Mouse (Mus musculus): ENCODE measurements at regions not wholly inside any gene's neighbourhood (a gene's known extent, or its start where the extent isn't known, plus 50 kb on each side); places are given as distances from the start of the nearest gene placed in this dataset.

GRCm38 (mm10) chr3:52414017-52414416, 145.9 kb downstream of the Foxo1 start:
- H3K9ac ChIP-seq, result no peak overlapping the region
- H3K4me1 ChIP-seq, result peaks cover 52% of the 10 kb centered on the region
- peak overlapping the region; percentile 19; the same call in 1 of the 2 replicates for H3K4me2 ChIP-seq (replicated peaks)
- WGBS, result 13% methylated on average over 6 of the region's 6 CpGs
- H3K9me3 ChIP-seq, result no peaks in the 10 kb centered on the region
- H3K36me3 ChIP-seq, result no peaks in the 10 kb centered on the region
- ATAC-seq (ENCODE audit: low FRiP score, low read depth), result peak; percentile 57
- peaks cover 8% of the 10 kb centered on the region; the same call in 1 of the 2 replicates for H3K27me3 ChIP-seq
- H3K27ac ChIP-seq, result no peak overlapping the region
- no peak overlapping the region for H3K4me3 ChIP-seq

- 17% methylated on average over 10 of the region's 10 CpGs for WGBS
- H3K27ac ChIP-seq, result peak overlapping the region; percentile 52; the same call in 1 of the 2 replicates
- H3K27me3 ChIP-seq, result peaks cover 10% of the 10 kb centered on the region; the same call in 1 of the 2 replicates
- ATAC-seq (ENCODE audit: low FRiP score, low read depth), result no peak
- no peak overlapping the region for H3K9ac ChIP-seq
- H3K4me3 ChIP-seq, result no peak overlapping the region
- H3K36me3 ChIP-seq, result no peaks in the 10 kb centered on the region
- H3K4me1 ChIP-seq, result peaks cover 52% of the 10 kb centered on the region
- H3K4me2 ChIP-seq (replicated peaks), result peak overlapping the region; percentile 21
- H3K9me3 ChIP-seq, result no peaks in the 10 kb centered on the region
These were observed 145.1 kb downstream of the Foxo1 start for GRCm38 (mm10) chr3:52413187-52413746.

- no peaks in the 10 kb centered on the region for H3K36me3 ChIP-seq
- no peaks in the 10 kb centered on the region for H3K9me3 ChIP-seq
- H3K4me2 ChIP-seq (replicated peaks), result no peak overlapping the region
- no peak for ATAC-seq (ENCODE audit: low FRiP score, low read depth)
- WGBS, result 77% methylated on average over 5 of the region's 5 CpGs
- H3K4me1 ChIP-seq, result peaks cover 44% of the 10 kb centered on the region
- no peak overlapping the region for H3K27ac ChIP-seq
- H3K9ac ChIP-seq, result no peak overlapping the region
- no peak overlapping the region for H3K4me3 ChIP-seq
- 0 out of 2 replicates have a peak, but pooled peaks cover 5% of the 10 kb centered on the region for H3K27me3 ChIP-seq
These were observed 143.2 kb downstream of the Foxo1 start for GRCm38 (mm10) chr3:52411356-52411755.

- Histone ChIP-seq H3K4me1 (peaks cover 31% of the 10 kb centered on the region), H3K4me2 (replicated peaks) (no peak overlapping the region), H3K9ac (no peak overlapping the region), H3K4me3 (no peak overlapping the region), H3K9me3 (no peaks in the 10 kb centered on the region), H3K36me3 (no peaks in the 10 kb centered on the region), H3K27ac (no peak overlapping the region), H3K27me3 (0 out of 2 replicates have a peak, but pooled peaks cover 5% of the 10 kb centered on the region)
- no peak for ATAC-seq (ENCODE audit: low FRiP score, low read depth)
- WGBS, result 51% methylated on average over 7 of the region's 7 CpGs
These were observed 141.3 kb downstream of the Foxo1 start for GRCm38 (mm10) chr3:52409465-52409864.

DNA sequence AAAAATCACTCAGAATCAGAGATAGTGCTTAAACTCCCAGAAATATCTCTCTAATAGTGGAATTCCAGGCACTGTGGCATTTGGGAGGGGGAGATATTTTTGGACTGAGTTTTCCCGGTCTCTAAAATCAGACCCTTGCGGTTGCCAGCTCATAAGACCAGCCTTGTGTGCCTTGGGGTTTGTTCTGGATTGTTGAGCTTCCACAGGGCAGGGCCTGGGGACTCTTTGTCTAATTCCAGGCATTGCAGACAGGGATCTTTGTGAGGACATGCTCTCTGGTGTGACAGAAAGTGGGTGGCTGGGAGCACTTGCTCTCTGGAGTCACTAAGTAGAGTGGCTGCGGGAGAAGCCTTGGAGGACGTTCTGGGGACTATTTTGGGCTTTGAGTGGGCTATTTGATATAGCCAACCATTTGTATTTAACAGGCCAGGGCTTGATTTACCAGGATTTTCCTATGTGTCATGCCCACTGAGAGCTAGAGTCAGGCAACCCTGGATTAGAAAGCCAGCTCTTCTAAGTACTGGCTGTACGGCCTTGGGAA, 138.7 kb downstream of the Foxo1 start:
- peak; percentile 19; the same call in 1 of the 2 replicates for ATAC-seq (ENCODE audit: low FRiP score, low read depth)
- Histone ChIP-seq H3K4me1 (peaks cover 10% of the 10 kb centered on the region), H3K4me3 (no peak overlapping the region), H3K9me3 (no peaks in the 10 kb centered on the region), H3K4me2 (replicated peaks) (no peak overlapping the region), H3K27me3 (0 out of 2 replicates have a peak, but pooled peaks cover 5% of the 10 kb centered on the region), H3K9ac (no peak overlapping the region), H3K27ac (no peak overlapping the region), H3K36me3 (no peaks in the 10 kb centered on the region)
- 59% methylated on average over 5 of the region's 5 CpGs for WGBS

GRCm38 (mm10) chr3:52404636-52405035, 136.5 kb downstream of the Foxo1 start:
- H3K36me3 ChIP-seq, result no peaks in the 10 kb centered on the region
- 15% methylated on average over 4 of the region's 4 CpGs for WGBS
- H3K4me1 ChIP-seq, result peaks cover 27% of the 10 kb centered on the region
- H3K9ac ChIP-seq, result no peak overlapping the region
- H3K27ac ChIP-seq, result no peak overlapping the region
- no peak overlapping the region for H3K4me3 ChIP-seq
- ATAC-seq (ENCODE audit: low FRiP score, low read depth), result no peak
- no peaks in the 10 kb centered on the region for H3K9me3 ChIP-seq
- peaks cover 10% of the 10 kb centered on the region for H3K27me3 ChIP-seq
- H3K4me2 ChIP-seq (replicated peaks), result no peak overlapping the region

DNA sequence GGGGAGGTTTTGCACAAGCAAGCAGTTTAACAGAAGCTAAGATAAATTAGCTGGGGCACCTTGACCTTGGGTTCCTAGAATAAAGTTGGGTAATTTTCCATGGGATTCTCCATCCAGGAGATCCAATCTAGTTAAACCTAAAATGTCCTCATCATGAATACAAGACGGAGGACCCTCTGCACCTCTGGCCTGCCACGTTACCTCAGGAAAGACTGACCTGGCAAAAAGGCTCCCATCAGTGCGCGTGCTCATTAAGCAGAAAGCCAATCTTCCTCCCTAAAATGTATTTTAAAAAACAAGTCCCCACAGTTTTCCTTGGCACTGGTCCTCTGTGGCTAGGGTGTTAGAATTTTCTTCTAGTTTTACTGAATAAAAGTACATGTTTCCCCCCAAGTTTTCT, 134.9 kb downstream of the Foxo1 start:
- peaks cover 27% of the 10 kb centered on the region for H3K4me1 ChIP-seq
- 93% methylated on average over 4 of the region's 4 CpGs for WGBS
- no peak overlapping the region for H3K9ac ChIP-seq
- no peak overlapping the region for H3K27ac ChIP-seq
- no peaks in the 10 kb centered on the region for H3K9me3 ChIP-seq
- H3K27me3 ChIP-seq, result peaks cover 11% of the 10 kb centered on the region
- H3K4me3 ChIP-seq, result no peak overlapping the region
- no peaks in the 10 kb centered on the region for H3K36me3 ChIP-seq
- no peak for ATAC-seq (ENCODE audit: low FRiP score, low read depth)
- no peak overlapping the region for H3K4me2 ChIP-seq (replicated peaks)

All from limb, embryonic 13.5 days (tissue).